Mouse (Mus musculus) neutrophil, adult 5-6 weeks (primary cell): ENCODE measurements around the gene Olfr60. TPM values are rescaled to one million over a fixed set of nuclear protein-coding genes. Genes with fewer than 3 reads are reported as not detected.

Source experiments
- ATAC-seq: fragments of 151-379, 151-347 bp; 2 replicates; pipeline ENCODE4 v1.8.0; 2017; ENCODE audit warnings: mild to moderate bottlenecking, moderate TSS enrichment; ENCODE audit not compliant: insufficient number of reproducible peaks, poor library complexity, low FRiP score, severe bottlenecking; ENCODE audit errors: extremely low read depth
- total RNA-seq: library from RNA; stranded (forward); fragments of 200-1000 nt; gene quantifications from 2 replicates; pipeline ENCODE4 v1.2.3, GENCODE M21; 2017

The Olfr60 gene
- total RNA-seq = not detected in 2 replicates

DNA sequence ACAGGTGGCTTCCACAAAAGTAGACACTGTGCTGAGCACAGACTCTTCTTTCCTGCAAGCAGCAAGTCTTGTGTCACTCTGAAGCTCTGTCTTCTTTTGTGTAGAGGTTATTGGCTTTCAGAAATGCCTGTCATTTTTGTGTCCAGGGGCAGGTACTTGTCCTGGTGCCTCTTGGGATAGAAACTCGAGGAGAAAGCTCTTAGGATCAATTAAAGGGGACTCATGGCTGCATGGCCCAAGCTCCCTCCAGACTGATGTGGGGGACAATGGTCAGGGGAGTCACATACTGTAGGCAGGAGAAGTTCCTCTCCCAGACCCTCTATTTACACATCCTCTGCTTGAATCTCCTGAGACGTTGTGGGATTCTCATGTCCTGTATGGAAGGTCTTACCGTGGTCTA is at the start of gene Olfr60:
TSS of gene Olfr60 (minus strand) at position 101 of the 400 bp plus-strand sequence.
- ATAC-seq = no peak

DNA sequence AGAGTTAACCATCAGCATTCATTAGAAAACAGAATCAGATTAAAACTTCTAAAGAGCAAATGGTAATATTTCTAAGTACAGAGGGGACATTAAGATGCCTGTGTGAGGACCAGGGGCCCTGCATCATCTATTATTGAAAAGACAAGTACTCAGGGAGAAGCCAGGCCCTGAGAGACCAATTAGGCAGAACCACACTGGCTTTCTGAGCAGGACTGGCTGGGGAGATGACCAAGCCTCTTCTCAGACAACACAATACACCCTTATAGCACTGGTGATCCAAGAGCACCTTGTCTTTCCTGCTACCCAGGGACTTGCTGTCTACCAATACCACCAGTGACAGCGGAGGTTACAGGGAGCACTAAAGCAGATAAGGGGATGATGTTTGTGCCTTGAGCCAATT is 41.3 kb upstream of the Olfr60 start, which contains the start of gene Olfr531:
TSS of gene Olfr531 (minus strand) at position 101 of the 400 bp plus-strand sequence.
- ATAC-seq = no peak

DNA sequence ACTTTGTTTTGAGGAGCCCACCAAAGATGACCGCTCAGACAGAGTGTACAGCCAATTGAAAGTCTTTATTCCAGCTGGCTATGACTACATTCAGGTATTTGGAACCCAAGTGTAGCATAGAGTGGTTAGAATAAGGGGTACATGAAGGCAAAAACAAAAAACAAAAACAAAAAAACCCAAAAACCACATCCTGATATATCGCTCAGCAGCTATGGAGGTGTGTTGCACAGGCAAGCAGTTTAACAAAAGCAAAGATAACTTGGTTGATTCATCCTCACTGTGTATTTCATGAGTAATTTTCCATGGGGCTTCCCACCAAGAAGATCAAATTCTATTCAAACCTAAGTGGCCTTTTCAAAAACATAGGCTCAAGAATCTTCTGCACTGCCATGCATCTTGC is 15.4 kb upstream of the Olfr60 start:
- ATAC-seq = no peak

DNA sequence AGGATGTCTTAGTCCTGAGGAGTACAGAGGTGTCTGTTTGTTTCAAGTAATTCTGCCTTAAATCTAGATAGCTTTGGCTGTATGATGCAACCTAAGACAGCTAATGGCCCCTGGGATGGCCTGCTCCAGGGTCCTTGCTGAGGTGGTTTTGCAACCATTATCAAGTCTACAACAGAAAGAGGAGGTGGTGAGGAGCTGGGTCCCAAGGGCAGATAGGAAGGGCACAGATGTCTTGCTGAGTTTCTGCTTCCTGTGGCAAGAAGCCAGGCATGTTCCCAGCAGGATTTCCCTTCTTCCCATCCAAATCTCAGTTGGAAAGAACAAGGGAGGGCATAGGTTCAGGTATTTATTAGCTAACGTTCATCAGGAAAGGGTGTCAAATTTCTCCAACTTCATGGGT is 14.8 kb upstream of the Olfr60 start, which contains the start of gene Olfr530:
TSS of gene Olfr530 (minus strand) at position 101 of the 400 bp plus-strand sequence.
- ATAC-seq = no peak

DNA sequence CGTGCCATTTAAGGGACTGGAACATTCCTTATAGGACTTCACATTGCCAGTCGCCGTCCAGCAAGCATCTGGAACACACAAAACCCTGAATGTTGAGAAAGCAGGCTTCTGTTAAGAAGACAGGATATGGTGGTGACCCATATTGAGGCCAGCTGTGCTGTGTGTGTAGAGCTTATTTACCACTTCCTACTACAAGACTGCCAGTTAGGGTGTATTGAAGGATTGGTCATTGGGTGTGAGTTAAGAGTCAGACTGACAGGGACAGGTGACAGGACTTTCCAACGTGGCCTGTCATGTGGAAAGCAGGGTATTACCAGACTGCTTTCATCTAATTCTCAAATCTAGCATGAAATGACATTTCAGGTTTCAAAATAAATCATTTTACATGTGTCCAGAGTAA is 12.8 kb upstream of the Olfr60 start:
- ATAC-seq = 0 out of 2 replicates have a peak, but pooled peaks have one; percentile 6

DNA sequence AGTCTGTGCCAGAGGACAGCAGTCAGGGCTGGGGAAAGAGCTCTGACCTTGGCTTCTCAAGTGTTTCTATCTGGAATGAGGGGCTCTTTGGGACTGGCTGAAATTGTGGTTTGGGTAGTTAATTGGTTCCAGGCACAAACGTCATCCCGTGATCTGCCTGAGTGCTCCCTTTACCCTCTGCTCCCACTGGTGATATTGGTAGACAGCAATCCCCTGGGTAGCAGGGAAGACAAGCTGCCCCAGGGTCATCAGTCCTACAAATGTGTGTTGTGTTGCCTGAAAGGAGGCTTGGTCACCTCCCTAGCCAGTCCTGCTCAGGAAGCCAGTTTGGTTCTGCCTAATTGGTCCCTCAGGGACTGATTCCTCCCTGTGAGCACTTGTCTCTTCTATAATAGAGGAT is 27.8 kb downstream of the Olfr60 start, which contains the start of gene Olfr527:
TSS of gene Olfr527 (plus strand) at position 301 of the 400 bp plus-strand sequence.
- ATAC-seq = no peak

DNA sequence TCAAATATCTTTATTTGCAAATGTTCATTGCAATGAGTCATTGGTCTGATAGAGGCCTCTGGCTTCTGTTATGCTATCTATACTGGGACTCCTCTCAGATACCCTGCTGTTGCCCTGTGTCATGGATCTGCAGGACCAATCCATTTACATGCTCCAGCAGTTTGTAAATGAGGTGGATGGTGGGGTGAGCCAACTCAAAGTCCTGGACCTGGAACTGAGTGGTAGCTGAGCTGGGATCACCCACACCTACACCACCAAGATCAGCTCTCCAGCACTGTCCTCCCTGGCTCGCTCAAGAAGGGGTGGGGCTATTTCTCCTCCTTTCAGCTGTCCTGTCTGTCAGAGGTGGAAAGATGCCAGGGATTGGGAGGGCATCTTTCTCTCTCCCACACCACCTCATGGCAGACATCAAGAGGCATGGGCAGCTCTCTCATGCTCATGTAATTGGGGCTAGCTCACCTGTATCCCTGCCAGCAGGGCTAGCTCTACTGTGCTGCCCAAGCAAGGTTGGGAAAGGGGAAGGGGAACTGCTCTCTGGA is 31.6 kb downstream of the Olfr60 start:
- no peak for ATAC-seq

DNA sequence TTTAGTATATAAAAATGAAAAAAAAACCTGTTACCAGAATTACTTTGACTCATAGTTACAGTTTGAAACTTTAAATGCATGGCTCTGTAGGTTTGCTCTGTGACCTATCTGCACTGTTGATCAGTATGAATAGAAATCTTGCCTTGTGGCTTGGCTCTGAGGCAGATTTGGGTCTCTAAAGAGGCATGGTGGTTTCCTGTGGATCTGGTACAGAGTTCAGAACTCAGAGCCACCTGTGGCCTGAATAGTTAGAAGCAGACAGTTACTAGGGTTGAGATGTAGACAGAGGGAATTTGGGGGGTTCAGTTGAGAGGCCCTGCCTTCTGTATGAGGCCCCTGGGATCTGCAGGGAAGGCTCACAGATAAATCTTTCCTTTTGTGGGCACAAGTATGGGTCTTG is 40.3 kb downstream of the Olfr60 start:
- no peak for ATAC-seq

DNA sequence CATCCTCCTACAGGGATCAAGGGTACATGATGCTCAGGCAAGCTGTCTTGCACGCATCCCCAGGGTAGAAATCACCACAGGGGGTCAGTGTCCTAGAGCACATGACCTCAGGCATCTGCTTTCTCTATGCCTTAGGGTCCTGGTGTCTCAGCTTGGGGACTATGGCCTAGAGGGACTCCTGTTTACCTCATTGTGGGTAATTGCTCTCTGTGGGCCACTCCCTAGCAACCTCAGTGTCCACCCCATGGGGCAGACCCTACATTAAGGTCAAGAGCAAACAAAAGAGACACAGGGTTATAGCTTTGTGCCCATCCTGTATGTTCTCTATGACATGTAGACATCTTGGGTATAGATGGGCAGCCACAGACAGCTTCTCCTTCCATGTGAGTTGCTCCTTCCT is 40.9 kb downstream of the Olfr60 start, which contains the start of gene Olfr525:
TSS of gene Olfr525 (plus strand) at position 301 of the 400 bp plus-strand sequence.
- ATAC-seq = no peak

DNA sequence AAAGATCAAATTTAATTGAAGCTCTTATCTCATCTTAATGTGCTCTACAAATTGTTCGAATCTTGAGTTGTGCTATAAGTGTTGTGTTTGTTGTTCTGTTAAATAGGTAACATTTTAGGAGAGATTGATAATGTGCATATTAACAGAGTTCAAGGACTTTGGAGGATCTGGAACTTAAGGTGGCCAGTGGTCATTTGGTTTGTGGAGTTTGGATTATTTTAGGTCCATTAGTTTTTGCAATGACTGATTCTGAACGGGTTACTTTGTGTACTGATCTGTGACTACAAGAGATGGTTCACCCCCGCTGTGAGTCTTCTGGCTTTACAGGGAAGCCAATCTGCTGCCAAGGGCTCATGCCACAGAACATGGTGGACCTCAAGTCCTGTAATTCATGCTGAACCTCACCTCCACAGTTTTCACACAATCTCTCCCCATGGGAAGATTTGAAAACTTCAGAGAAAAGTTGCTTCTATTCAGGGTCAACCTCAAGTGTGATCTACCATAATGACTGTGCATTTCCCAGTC is 41.5 kb downstream of the Olfr60 start:
- no peak for ATAC-seq

DNA sequence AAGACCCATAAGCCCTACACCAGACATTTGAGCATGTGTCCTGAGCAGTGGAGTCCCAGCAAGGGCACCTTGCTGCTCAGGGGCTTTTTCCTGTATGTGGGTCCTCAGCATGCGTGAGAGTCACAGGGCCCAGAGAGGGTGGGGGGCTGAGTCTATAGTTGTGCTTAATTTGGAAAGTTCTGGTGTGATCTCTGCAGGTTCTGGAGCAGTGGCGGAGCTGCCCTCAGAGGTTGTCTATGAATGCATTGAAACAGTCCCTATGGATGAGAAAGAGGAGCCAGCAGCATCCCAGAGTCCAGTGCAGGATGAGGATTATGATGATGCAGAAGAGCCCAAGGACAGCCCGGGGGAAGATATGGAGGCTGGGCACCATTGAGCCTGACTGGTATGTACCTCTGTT is 62.1 kb downstream of the Olfr60 start:
- ATAC-seq = no peak

DNA sequence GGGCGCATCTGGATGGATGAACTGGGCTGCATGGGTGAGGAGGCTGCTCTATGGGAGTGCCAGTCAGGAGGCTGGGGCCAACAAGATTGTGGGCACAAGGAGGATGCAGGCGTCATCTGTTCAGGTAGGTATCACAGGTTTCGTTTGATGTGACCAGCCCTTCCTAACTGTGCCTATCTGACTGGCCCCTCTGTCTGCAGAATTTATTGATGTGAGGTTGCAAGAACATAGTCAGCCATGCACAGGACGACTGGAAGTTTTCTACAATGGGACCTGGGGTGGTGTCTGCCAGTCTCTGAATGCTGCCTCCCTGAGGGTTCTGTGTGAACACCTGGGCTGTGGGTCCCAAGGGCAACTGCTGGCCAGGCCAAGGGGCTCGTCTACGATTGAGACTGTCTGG is 64.6 kb downstream of the Olfr60 start:
- no peak for ATAC-seq

DNA sequence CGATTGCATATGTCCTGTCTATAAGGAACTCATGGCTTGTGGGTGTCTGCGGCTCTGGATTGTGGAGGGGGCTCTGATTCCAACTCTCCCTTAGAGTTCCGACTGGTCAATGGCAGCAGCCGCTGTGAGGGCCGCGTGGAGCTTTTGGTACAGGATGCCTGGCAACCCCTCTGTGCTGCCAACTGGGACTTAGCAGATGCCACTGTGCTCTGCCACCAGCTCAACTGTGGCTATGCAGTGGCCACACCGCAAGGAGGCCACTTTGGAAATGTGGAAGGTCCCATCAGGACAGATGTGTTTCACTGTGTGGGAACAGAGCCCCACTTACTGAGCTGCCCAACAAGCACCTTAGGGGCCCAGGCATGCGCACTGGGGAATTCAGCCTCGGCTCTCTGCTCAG is 65.7 kb downstream of the Olfr60 start:
- ATAC-seq = no peak

Other genes starting within 250 kb of the Olfr60 start
- 2.2 and 4.9 TPM in 2 replicates for gene Paox, start 245.9 kb downstream of the Olfr60 start, total RNA-seq
- 20.0 and 45.2 TPM in 2 replicates for gene Echs1, start 245.2 kb downstream of the Olfr60 start, total RNA-seq
- gene Mtg1, start 224.1 kb downstream of the Olfr60 start, total RNA-seq = 5.0 and 13.8 TPM in 2 replicates
- gene Sprn, start 206.8 kb downstream of the Olfr60 start, total RNA-seq = not detected in 2 replicates
- not detected in 2 replicates for gene Olfr522, start 196.9 kb downstream of the Olfr60 start, total RNA-seq
- 0.23 TPM in 1 of 2 replicates, not detected in the other for gene Olfr523, start 188.5 kb downstream of the Olfr60 start, total RNA-seq
- gene Olfr524, start 155.7 kb downstream of the Olfr60 start, total RNA-seq = not detected in 2 replicates
- gene Cd163l1, start 143.4 kb downstream of the Olfr60 start, total RNA-seq = 0.47 and 1.6 TPM in 2 replicates
- gene 5830411N06Rik, start 114.4 kb downstream of the Olfr60 start, total RNA-seq = 4.4 and 4.7 TPM in 2 replicates
- gene Olfr525, start 40.8 kb downstream of the Olfr60 start, total RNA-seq = not detected in 2 replicates
- 0.37 TPM in 1 of 2 replicates, not detected in the other for gene Olfr527, start 27.7 kb downstream of the Olfr60 start, total RNA-seq
- not detected in 2 replicates for gene Olfr530, start 14.7 kb upstream of the Olfr60 start, total RNA-seq
- gene Olfr531, start 41.2 kb upstream of the Olfr60 start, total RNA-seq = not detected in 2 replicates
- gene Olfr532, start 60.0 kb upstream of the Olfr60 start, total RNA-seq = not detected in 2 replicates
- not detected in 2 replicates for gene Olfr533, start 101.7 kb upstream of the Olfr60 start, total RNA-seq
- not detected in 2 replicates for gene Olfr535, start 122.5 kb upstream of the Olfr60 start, total RNA-seq
- gene Olfr536, start 145.7 kb upstream of the Olfr60 start, total RNA-seq = not detected in 2 replicates
- gene Olfr538, start 206.2 kb upstream of the Olfr60 start, total RNA-seq = not detected in 2 replicates
- gene Olfr46, start 239.6 kb upstream of the Olfr60 start, total RNA-seq = 0.35 TPM in 1 of 2 replicates, not detected in the other